Mouse (Mus musculus): ENCODE results near the gene Bach1.

The Bach1 gene

GRCm38 (mm10) chr16:87698692-87699305 lies at the start of gene Bach1:
Bach1 (plus strand) TSS chr16:87698945.
- peak; percentile 87 to 93 for DNase-seq

GRCm38 (mm10) chr16:87652344-87652743 lies 46.4 kb upstream of the Bach1 start:
- DNase-seq: no peak

GRCm38 (mm10) chr16:87652924-87653323 lies 45.8 kb upstream of the Bach1 start:
- no peak for DNase-seq

DNA sequence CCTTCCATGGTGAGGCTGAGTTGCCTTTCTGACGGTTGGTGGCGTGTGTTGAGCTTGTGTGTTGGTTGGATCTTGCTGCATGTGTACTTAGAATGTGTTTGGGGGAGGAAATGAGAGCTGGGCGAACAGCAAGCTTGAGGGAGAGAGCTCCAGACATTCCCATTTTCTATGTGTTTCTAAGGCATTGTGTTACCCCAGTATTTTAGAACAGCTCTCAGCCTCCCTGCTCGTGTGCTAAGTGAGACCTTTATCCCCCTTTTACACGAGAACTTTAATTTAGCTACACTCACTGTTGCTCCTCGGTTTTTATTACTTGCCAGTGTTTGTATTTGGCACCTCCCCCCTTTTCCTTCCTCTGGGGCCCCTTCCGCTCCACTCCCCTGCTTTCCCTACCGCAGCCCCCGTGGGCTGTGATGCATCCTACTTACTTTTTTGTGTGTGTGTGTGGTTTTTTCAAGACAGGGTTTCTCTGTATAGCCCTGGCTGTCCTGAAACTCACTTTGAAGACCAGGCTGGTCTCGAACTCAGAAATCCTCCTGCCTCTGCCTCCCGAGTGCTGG lies 44.6 kb upstream of the Bach1 start:
- no peak for DNase-seq

- no peak for DNase-seq
Observed at GRCm38 (mm10) chr16:87655005-87655404, 43.7 kb upstream of the Bach1 start.

DNA sequence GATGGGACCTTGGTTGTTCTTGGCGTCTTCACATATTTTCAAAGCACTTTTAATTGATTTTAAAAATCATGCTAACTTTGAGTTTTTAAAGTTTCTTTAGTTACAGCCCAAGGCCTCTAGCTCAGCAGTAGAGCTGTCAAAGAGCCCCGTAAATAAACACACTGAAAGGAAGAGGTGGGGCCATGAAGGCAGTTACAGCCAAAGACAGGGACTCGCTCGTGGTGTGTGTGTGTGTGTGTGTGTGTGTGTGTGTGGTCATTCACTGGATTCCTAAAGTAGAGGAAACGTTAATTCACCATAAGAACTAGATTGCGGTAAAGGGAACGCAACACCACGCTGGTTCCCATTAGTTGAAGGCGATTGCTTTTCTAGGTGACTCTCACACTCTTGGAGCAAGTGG lies 43.2 kb upstream of the Bach1 start:
- no peak for DNase-seq

DNA sequence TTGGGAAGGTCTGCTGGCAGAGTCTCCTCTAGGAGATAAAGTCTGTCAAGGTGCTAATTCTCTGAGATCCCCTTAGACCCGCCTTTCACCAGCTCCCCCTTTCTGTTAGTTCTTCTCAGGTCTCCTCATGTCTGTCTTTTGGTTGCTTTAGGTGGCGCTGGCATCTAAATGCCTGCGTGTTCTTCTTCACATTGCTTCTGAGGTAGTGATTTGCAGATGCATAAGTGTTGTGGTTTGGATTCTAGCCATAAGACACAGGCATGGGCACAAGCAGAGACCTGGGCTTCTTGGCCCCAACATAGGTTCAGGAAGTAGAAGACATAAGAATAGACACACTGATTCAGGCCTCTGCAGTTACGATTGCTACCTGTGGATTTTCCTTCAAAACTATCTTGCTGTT lies 42.0 kb upstream of the Bach1 start:
- DNase-seq: no peak

GRCm38 (mm10) chr16:87657291-87657690 lies 41.5 kb upstream of the Bach1 start:
- DNase-seq: no peak

GRCm38 (mm10) chr16:87661024-87661471 lies 37.7 kb upstream of the Bach1 start:
- no peak for DNase-seq

DNA sequence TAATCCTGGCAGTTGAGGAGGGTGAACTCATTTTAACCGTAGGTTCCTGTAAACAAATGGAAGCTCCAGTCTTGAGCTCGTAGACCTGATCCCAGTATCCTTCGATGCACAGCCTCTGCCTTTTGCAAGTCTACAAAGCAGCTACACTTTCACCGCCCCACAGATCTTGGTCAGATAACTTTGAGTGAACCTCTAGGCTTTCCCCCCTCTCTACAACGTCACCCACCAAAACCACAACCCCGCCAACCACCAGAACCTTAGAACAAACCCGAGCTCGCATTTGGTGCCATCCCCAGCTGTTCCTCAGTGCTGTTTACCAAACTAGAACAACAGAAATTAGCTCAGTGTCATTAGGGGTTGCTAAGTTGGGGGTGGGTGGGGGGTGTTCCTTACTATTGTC lies 37.1 kb upstream of the Bach1 start:
- DNase-seq: no peak

- DNase-seq: no peak
Observed at GRCm38 (mm10) chr16:87662528-87662927, 36.2 kb upstream of the Bach1 start.

GRCm38 (mm10) chr16:87663890-87664289 lies 34.9 kb upstream of the Bach1 start:
- no peak for DNase-seq

DNA sequence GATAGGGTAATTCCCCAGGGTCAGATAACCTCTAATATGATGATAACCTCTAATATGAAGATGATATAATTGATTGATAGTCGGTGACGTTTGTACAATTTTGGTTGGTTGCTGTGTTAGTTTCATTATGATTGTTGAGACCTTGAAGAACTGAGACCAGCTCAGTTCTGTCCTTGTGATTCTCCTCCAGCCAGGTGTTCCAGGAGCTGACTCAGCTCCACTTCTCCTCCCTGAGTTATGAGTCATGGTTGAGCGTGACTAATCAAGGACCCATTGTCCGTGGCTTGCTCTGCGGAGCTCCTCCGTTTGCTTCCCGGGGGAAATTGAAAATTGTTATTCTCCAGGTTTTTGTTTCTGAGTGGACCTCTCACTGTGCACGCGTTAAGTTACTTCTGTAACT lies 33.5 kb upstream of the Bach1 start:
- DNase-seq: no peak

DNA sequence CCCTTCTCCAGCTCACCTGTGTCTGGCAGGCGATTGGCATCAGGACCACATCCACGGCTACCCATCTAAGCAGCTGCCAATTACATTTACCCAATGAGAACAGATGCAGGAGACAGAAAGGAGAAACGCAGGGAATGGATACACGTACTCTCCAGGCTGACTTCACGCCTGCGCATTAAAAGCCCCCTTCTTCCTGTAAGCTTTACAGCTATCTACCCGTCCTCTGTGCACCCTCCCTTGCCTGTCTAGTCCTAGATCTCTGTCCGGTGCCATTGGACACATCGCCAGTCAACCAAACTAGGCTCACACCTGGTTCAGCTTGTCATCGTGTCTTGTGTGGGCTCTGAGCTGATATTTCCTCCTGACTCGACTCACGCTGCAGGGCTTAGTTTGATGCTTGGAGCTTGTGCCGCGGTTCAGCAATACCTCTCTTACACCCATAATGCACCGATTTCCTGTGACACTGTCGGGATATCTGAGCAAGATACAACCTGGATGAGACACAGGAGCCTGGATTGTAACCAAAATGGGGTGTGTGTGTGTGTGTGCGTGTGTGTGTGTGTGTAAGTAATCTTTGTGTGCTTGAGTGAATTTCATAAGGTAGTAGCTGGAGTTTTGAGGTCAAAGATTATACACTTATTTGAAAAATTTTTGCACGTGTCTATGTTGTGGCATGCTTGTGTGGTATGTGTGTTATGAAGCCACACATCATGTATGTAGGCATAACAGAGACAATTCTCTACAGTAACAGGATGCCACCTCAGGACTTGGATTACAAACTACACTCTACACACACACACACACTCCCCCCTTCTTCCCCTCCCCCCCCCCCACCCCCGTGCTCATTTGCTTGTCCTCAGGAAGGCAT lies 32.8 kb upstream of the Bach1 start:
- no peak for DNase-seq

- DNase-seq: no peak
Observed at GRCm38 (mm10) chr16:87666620-87667004, 32.1 kb upstream of the Bach1 start.

DNA sequence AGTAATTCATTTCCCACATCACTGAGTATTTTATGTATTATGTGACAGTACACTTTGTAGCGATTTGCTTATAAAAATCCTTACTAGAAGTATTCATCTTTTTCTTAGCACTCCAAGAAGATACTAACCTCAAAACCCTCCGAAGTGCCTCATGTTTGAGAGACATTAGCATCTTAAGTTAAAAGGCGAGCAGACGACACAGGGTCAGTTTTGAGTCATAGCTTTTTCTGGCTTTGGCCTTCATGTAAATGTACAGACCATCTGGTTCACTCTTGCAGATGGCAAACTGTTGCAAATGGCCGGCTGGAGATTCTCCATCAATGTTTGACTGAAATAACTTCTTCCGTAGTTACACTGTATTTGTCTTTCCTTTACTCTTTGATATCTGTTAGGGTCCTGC lies 30.7 kb upstream of the Bach1 start:
- no peak for DNase-seq

DNA sequence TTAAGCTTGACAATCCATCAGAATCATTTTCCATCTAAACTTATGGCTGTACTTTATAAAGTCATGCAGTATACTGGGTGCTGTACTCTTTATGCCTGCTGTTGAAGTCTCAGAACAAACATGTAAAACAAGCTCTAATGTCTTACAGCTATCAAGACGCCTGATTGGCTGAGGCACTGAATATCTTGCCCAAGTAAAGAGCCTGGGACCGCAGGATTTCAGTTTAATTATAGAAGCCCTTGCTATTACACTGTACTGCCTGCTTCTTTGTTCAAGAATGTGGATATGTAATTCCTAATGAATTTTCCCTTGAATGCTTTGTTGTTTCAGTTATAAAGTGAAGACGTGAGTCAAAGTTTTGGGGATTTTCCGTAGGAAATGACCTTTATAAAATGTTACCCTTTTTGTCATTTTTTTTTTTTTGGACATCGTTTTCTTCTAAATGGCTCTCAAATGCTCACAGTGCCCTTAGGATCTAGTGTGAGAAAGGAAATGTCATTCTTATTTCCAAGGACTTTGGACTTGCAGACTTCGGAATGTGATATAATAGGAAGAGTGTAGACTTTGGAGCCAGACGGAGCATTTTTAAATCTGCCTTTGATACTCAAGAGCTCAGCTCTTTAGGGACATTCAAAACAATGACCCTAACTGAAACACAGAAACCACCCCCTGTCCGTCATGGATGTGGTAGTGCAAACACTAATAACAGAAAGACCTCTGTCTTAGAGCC lies 28.5 kb upstream of the Bach1 start:
- no peak for DNase-seq

GRCm38 (mm10) chr16:87670821-87671165 lies 28.0 kb upstream of the Bach1 start:
- no peak for DNase-seq

- no peak for DNase-seq
Observed at GRCm38 (mm10) chr16:87671336-87671735, 27.4 kb upstream of the Bach1 start.

DNA sequence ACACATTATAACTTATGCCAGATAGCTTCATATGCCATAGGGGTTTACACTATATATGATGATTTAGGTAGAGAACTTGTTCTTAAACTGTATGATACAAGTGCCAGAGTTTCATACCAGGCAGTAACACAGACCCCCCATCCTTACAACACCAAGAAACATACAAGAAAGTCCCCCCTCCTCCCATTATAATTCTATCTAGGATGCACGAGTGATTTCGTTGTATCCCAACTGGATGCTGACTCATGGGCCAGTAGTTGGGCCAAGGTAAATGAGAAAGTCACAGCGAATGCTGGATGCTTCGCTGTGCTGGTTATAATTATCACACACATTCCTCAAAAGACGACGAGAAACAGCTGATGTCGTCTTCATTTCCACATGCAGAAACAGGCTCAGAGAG lies 25.6 kb upstream of the Bach1 start:
- DNase-seq: no peak

- DNase-seq: no peak
Observed at GRCm38 (mm10) chr16:87676182-87676581, 22.6 kb upstream of the Bach1 start.

DNA sequence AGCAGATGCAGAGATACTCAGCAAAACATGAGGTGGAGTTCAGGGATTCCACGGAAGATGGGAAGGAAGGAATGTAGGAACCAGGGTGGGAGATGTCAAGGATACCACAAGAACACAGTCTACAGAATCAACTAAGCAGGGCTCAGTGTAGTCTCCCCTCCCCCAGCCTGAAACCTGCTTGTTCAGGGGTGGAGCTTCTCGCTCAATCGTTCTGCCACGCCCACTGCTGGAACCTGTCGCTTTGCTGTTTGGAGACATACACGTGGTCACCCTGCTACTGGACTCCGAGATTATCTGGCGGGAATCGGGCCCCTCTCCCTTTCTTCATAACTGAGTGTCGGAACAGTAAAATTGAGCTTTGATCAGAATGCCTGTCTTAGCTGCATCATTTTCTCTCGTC lies 20.1 kb upstream of the Bach1 start:
- no peak for DNase-seq

DNA sequence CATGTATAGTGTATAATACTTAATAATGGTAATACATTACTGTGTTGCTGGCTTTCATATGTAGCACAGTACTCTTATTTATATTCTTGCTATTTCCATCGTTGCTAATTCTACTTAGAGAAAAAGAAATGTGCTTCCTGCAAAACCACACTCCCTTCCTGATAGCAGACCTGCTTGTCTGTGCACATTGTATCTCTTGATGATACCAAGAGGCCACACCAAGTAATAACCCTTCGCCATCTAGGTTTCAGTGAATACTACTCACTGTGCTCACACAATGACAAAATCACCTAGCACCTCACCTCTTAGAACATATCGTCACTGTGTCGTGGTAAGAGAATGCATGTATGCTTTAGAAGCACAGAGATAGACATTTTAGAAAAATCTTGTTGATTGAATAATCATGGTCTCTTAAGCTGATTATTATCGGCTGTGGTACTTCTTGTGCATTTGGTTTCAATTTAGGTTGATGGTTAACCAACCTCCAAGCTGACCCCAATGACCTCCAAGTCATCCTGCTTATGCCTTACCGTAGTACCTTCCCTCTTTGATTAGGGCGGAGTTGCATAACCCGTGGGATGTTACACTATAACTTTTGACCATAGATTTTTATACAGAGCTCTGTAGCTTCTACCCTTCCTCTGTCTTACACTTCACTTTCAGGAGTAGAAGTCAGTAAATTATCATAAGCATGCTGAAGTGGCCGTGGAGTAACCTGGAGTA lies 17.7 kb upstream of the Bach1 start:
- DNase-seq: no peak

All from cerebellum, adult 18-20 months (tissue).